Mouse (Mus musculus) neural tube, embryonic 11.5 days (tissue): ENCODE measurements around the gene Nfkbil1. TPM values are rescaled to one million over a fixed set of nuclear protein-coding genes. Genes with fewer than 3 reads are reported as not detected.
"Not testable (repeated sequence)": the region's sequence is repeated elsewhere in the genome, so short reads cannot be mapped to it uniquely, and the experiment has no call there.

Source experiments
- ATAC-seq: fragments of 200-750 bp; cut with Nextera tagmentation; 2 replicates; pipeline ENCODE4 v1.8.0; 2017; ENCODE audit warnings: moderate number of reproducible peaks, mild to moderate bottlenecking, moderate TSS enrichment, moderate library complexity; ENCODE audit not compliant: insufficient read depth, low FRiP score, low TSS enrichment
- DNase-seq: peaks from one replicate; pipeline ENCODE4 v3.0.0-alpha.2; 2015; ENCODE audit warnings: low spot score
- H3K27ac ChIP-seq: fragments of 300-500 bp; sonication (generic); 2 replicates; pipeline ENCODE4 v1.5.1; 2014; ENCODE audit warnings: low read depth, mild to moderate bottlenecking, low read length
- H3K27me3 ChIP-seq: fragments of 300-500 bp; sonication (generic); 2 replicates; pipeline ENCODE4 v1.6.1; 2014; ENCODE audit warnings: mild to moderate bottlenecking, low read length, mixed read lengths; ENCODE audit not compliant: control insufficient read depth, insufficient read depth
- H3K36me3 ChIP-seq: fragments of 300-500 bp; sonication (generic); 2 replicates; pipeline ENCODE4 v1.6.1; 2014; ENCODE audit warnings: mild to moderate bottlenecking, low read length, moderate library complexity, mixed read lengths; ENCODE audit not compliant: control insufficient read depth, insufficient read depth
- H3K4me1 ChIP-seq: fragments of 300-500 bp; sonication (generic); 2 replicates; pipeline ENCODE4 v1.6.1; 2014; ENCODE audit warnings: low read length, mixed read lengths; ENCODE audit not compliant: control insufficient read depth, insufficient read depth
- H3K4me2 ChIP-seq: fragments of 300-500 bp; sonication (generic); 2 replicates; pipeline ENCODE4 v1.6.1; 2014; ENCODE audit warnings: low read depth, mild to moderate bottlenecking, moderate library complexity
- H3K4me3 ChIP-seq: fragments of 300-500 bp; sonication (generic); 2 replicates; pipeline ENCODE4 v1.5.1; 2014; ENCODE audit warnings: low read depth, low read length
- H3K9ac ChIP-seq: fragments of 300-500 bp; sonication (generic); 2 replicates; pipeline ENCODE4 v1.6.1; 2014; ENCODE audit warnings: mild to moderate bottlenecking, low read length
- H3K9me3 ChIP-seq: fragments of 300-500 bp; sonication (generic); 2 replicates; pipeline ENCODE4 v1.6.1; 2016; ENCODE audit warnings: low read length; ENCODE audit not compliant: control insufficient read depth
- WGBS: fragments of 180-500 bp; shearing (Covaris S2); extraction: QIAGEN DNeasy Blood & Tissue Kit; methylation state at CpG from one replicate; pipeline ENCODE4 v1.1.7; 2014; 5-methylcytosine and 5-hydroxymethylcytosine counted together
- polyA plus RNA-seq: library from polyadenylated mRNA; unstranded; fragments of >200 nt; fragmentation: Nextera tagmentation; extraction: Ambion mirVana; gene quantifications from 2 replicates; pipeline ENCODE4 v1.2.1, GENCODE M21; 2014

Gene Nfkbil1
- polyA plus RNA-seq, 1 experiment from 2014 or later, result 5.0 TPM

DNA sequence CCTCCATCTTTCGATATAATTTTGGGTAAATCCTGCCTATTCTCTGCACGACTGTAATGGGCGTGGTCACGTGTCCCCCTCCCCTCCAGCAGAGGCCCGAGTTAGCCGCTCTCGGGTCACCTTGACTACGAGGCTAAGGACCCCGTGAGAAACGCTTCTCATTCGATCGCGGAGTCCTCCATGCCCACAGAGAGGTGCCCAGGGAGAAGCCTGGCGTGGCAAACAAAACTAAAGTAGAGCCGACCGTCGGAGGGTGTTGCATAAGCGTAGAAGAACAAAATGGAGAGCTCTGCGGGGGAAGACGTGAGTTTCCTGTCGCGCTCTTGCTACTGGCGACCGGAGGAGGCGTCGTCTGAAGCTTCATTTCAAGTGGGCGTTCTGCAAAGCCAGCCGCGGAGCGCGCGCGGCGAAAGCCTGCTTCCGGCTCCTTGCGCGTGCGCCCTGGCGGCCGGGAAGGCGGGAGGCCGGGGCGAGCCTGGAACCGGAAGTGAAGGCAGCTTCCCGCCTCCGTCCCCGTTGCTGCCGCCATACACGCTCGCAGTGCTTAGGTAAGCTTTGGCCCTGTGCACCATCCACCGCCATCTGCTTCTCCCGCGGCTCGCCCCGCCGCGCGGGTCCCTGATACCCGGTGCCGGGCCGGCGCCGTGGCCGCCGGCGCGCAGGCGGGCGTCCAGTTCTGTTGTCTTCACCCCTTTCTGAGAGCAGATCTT, 5.9 kb upstream of the Nfkbil1 start, which contains the start of gene Ddx39b:
TSS of gene Ddx39b (plus strand) at position 442 of the 710 bp plus-strand sequence.
- Histone ChIP-seq H3K4me3 (peak within 1 kb of the TSS; percentile 82), H3K4me2 (peak within 1 kb of the TSS; percentile 89), H3K4me1 (peaks cover 28% of the 10 kb centered on the region), H3K27ac (peak within 1 kb of the TSS; percentile 95), H3K9me3 (no peaks in the 10 kb centered on the region), H3K36me3 (peaks cover 24% of the 10 kb centered on the region), H3K9ac (peak within 1 kb of the TSS; percentile 100), H3K27me3 (no peaks in the 10 kb centered on the region)
- DNase-seq (peak; percentile 97), ATAC-seq (peak; percentile 84)
- WGBS, result under 1% methylated on average over 69 of the region's 69 CpGs

DNA sequence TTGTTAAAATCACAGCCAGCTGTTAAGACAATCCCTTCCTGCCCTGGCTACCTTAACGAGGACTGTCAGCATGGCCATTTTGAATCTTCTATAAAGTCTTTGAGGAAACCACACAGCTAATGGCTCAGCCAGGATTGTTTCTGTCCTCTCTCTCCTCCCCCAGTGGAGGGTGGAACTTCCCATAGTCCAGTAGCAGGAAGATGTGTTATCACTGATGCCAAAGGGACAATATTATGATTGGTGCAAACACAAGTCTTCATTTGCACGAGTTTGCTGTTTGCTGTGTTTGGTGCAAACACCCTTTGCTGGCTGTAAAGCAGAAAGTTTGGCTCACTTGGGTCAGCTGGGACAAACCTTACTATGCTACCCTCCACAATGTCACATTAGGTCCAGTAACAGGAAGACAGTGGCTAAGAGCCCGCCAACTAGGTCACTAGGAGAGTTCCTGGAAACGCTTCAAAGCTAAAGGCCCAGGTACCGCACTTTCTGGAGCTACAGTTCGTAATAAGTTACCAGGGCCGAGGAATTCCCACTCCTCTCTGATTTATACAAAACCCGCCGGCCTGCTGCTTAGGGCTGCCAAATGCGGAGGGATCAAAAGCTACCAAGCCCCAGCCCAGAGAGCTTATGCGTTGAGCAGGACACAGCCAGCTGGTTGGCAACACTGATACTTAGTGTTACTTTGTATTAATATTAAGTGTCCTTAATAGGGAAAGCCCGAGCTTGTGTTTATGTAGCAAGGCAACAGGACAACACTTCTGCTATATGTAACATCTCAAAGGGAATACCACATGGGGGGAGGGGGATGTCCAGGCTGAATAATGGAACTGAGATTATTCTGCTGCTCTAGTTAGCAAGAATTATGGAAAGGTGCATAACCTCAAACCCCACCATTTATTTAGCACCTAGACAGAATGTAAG, 5.1 kb upstream of the Nfkbil1 start:
- H3K4me3 ChIP-seq, result peak overlapping the region; percentile 82
- peak; percentile 3; the same call in 1 of the 2 replicates for ATAC-seq
- WGBS, result 33% methylated on average over 12 of the region's 12 CpGs
- H3K36me3 ChIP-seq, result peaks cover 20% of the 10 kb centered on the region
- peaks cover 28% of the 10 kb centered on the region for H3K4me1 ChIP-seq
- peak overlapping the region; percentile 89 for H3K4me2 ChIP-seq
- peak overlapping the region; percentile 95 for H3K27ac ChIP-seq
- no peak for DNase-seq
- no peaks in the 10 kb centered on the region for H3K27me3 ChIP-seq
- H3K9ac ChIP-seq, result peak overlapping the region; percentile 100
- H3K9me3 ChIP-seq, result no peaks in the 10 kb centered on the region

DNA sequence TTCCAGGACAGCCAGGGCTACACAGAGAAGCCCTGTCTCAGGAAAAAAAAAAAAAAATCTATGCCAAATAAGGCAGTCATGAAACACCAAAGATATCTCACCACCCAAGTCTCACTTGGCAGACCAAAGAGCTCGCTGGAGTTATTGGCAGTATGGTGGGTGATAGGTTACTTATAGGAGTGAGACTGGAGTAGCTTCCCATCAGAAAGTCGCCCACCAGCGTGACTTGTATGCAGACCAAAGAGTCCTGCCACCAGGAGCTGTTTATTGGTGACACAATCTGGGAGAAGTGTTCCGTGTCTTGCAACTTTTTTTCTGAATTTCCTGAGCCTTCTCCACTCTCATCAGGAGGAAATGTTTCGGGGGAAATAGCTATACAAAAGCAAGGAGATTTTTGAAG, 4.1 kb upstream of the Nfkbil1 start:
- Histone ChIP-seq H3K9me3 (no peaks in the 10 kb centered on the region), H3K9ac (no peak overlapping the region), H3K27ac (no peak overlapping the region), H3K4me3 (no peak overlapping the region), H3K27me3 (no peaks in the 10 kb centered on the region), H3K4me2 (no peak overlapping the region), H3K4me1 (peaks cover 22% of the 10 kb centered on the region), H3K36me3 (peaks cover 14% of the 10 kb centered on the region)
- WGBS, result 82% methylated on average over 5 of the region's 5 CpGs
- ATAC-seq (no peak), DNase-seq (no peak)

DNA sequence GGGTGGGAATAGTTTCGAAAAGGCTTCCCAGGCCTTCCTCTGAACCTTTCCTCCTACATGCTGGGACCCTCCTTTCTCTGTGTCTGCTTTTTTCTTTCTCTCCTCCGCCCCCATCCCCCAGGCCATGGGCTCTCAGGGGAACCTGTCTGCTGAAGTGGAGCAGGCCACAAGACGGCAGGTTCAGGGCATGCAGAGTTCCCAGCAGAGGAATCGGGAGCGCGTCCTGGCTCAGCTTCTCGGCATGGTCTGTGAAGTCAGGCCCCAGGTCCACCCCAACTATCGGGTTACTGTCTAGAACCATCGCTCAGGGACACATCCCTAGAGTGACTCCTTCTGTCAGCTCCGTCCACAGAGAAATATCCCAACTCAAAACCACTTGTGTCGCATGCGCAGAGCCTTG, 1.9 kb upstream of the Nfkbil1 start:
- Histone ChIP-seq H3K27ac (no peak overlapping the region), H3K36me3 (peaks cover 2% of the 10 kb centered on the region; the same call in 1 of the 2 replicates), H3K27me3 (no peaks in the 10 kb centered on the region), H3K4me2 (no peak overlapping the region), H3K4me1 (peaks cover 9% of the 10 kb centered on the region), H3K4me3 (no peak overlapping the region), H3K9me3 (no peaks in the 10 kb centered on the region), H3K9ac (no peak overlapping the region)
- 89% methylated on average over 12 of the region's 12 CpGs for WGBS
- DNase-seq (no peak), ATAC-seq (no peak)

DNA sequence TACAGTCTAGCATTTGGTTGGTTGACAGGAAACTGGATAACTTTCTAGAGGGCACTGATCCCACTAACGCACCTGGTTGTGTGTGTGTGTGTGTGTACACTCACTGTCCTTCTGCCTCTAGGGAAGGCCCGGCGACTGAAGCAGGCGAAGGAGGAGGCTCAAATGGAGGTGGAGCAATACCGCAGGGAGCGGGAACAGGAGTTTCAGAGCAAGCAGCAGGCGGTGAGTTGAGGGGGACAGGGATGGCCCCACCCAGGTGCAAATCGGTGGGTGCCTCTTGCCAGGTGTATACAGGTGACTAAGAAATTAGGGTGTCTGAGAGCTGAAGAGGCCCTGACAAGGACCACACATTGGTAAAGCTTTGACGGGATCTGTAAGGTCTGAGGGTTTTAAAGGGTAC, 1.4 kb upstream of the Nfkbil1 start:
- peak overlapping the region; percentile 90 for H3K4me2 ChIP-seq
- no peak for ATAC-seq
- no peaks in the 10 kb centered on the region for H3K27me3 ChIP-seq
- 89% methylated on average over 9 of the region's 9 CpGs for WGBS
- peaks cover 9% of the 10 kb centered on the region for H3K4me1 ChIP-seq
- H3K36me3 ChIP-seq, result peaks cover 2% of the 10 kb centered on the region; the same call in 1 of the 2 replicates
- no peak for DNase-seq
- H3K4me3 ChIP-seq, result peak overlapping the region; percentile 64
- H3K9ac ChIP-seq, result peak overlapping the region; percentile 89
- no peaks in the 10 kb centered on the region for H3K9me3 ChIP-seq
- no peak overlapping the region for H3K27ac ChIP-seq

DNA sequence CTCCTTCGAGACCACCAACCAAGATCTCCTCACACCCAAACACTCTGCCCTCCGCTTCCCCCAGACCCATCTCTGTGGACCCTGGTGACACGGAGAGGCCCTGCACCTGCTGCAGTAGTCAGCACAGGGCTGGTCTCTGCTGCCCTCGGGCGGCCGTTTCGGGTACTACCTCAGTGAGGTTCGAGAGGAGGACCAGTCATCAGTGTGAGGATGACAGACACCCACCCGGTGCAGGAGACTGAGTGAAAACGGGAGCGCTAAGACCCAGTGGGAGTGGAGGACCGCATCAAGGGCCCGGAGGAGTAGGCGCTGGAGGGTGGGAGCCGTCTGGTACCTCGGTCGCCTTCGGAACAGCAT, 776 bp upstream of the Nfkbil1 start:
- Histone ChIP-seq H3K36me3 (peaks cover 2% of the 10 kb centered on the region; the same call in 1 of the 2 replicates), H3K9me3 (no peaks in the 10 kb centered on the region), H3K4me2 (peak overlapping the region; percentile 90), H3K4me1 (peaks cover 9% of the 10 kb centered on the region), H3K4me3 (peak overlapping the region; percentile 64), H3K9ac (peak overlapping the region; percentile 89), H3K27ac (peak overlapping the region; percentile 91), H3K27me3 (no peaks in the 10 kb centered on the region)
- under 1% methylated on average over 18 of the region's 18 CpGs for WGBS
- peak; percentile 60 for ATAC-seq
- DNase-seq, result peak; percentile 96

DNA sequence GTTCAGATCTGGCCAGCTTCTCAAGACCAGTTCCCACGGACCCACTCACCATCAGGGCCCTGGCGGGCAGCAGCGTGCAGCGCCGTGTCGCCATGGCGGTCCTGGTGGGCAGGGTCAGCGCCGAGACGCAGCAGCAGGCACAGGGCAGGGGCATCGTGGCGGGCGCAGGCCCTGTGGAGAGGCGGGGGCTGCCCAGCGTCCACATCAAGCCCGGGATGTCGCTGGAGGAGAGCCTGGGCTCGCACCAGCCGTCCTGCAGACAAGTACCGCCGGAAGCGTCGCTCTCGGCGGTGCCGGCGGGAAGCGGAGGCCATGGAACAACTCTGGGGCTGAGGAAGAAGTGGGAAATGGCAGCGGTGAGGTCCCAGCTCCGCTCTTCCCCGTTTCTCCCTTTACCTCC, 689 bp downstream of the Nfkbil1 start:
- no peaks in the 10 kb centered on the region for H3K27me3 ChIP-seq
- DNase-seq (peak; percentile 65), ATAC-seq (no peak)
- WGBS, result 5% methylated on average over 31 of the region's 31 CpGs
- H3K4me1 ChIP-seq, result peaks cover 3% of the 10 kb centered on the region
- peak overlapping the region; percentile 91 for H3K27ac ChIP-seq
- no peaks in the 10 kb centered on the region for H3K9me3 ChIP-seq
- peak overlapping the region; percentile 89 for H3K9ac ChIP-seq
- peaks cover 3% of the 10 kb centered on the region; the same call in 1 of the 2 replicates for H3K36me3 ChIP-seq
- peak overlapping the region; percentile 90 for H3K4me2 ChIP-seq
- peak overlapping the region; percentile 64 for H3K4me3 ChIP-seq

DNA sequence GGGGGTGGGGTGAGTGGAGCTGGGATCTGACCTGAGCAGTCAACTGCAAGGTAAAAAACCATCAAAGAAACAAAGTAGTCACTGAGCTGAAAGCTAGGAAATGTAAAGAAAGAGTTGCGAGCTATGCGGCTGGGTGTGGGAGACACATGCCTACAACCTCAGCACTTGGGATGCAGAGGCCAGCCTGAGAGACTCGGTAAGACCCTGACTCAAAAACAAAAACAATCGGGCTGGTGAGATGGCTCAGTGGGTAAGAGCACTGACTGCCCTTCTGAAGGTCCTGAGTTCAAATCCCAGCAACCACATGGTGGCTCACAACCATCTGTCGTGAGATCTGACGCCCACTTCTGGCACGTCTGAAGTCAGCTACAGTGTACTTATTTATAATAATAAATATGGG, 1.5 kb downstream of the Nfkbil1 start:
- not testable (repeated sequence) for H3K36me3 ChIP-seq, H3K9ac ChIP-seq, H3K9me3 ChIP-seq, H3K4me2 ChIP-seq, H3K4me1 ChIP-seq, DNase-seq, H3K27me3 ChIP-seq, H3K27ac ChIP-seq, ATAC-seq
- 92% methylated on average over 7 of the region's 7 CpGs for WGBS
- 0 out of 2 replicates have a peak overlapping the region, but pooled peaks have one; percentile 64 for H3K4me3 ChIP-seq
